Mouse (Mus musculus): Measurements from ENCODE around the gene Tceanc2. TPM values are rescaled to one million over a fixed set of nuclear protein-coding genes. Genes with fewer than 3 reads are reported as not detected.

The Tceanc2 gene
- polyA plus RNA-seq, 1 experiment = 15.7 TPM

GRCm38 (mm10) chr4:107203001-107203400, 24.1 kb upstream of the Tceanc2 start:
- Histone ChIP-seq H3K36me3 (ENCODE audit: control insufficient read depth, insufficient read depth, low read length, poor library complexity, severe bottlenecking) (peaks cover 25% of the 10 kb centered on the region), H3K4me1 (ENCODE audit: control insufficient read depth, insufficient read depth, low read length) (no peaks in the 10 kb centered on the region), H3K27ac (ENCODE audit: insufficient read depth, low read length) (no peak overlapping the region), H3K4me3 (ENCODE audit: low read depth, low read length) (no peak overlapping the region), H3K9me3 (replicated peaks; ENCODE audit: control insufficient read depth, insufficient read depth, low read length, poor library complexity, severe bottlenecking) (no peaks in the 10 kb centered on the region), H3K27me3 (ENCODE audit: control insufficient read depth, insufficient read depth, low read length, poor library complexity, severe bottlenecking) (no peaks in the 10 kb centered on the region), H3K9ac (ENCODE audit: low read depth, poor library complexity, severe bottlenecking) (no peak overlapping the region)
- no peak for TF ChIP-seq EP300 (IDR thresholded peaks at IDR 0.05; ENCODE audit: insufficient read depth, low read depth, low read length)
- TF ChIP-seq CTCF (IDR thresholded peaks at IDR 0.05; ENCODE audit: low read depth, low read length) = no peak
- TF ChIP-seq POLR2A (IDR thresholded peaks at IDR 0.05; ENCODE audit: insufficient read depth, low read length) = no peak

GRCm38 (mm10) chr4:107201779-107202178, 22.9 kb upstream of the Tceanc2 start:
- Histone ChIP-seq H3K4me3 (ENCODE audit: low read depth, low read length) (no peak overlapping the region), H3K9ac (ENCODE audit: low read depth, poor library complexity, severe bottlenecking) (no peak overlapping the region), H3K4me1 (ENCODE audit: control insufficient read depth, insufficient read depth, low read length) (no peaks in the 10 kb centered on the region), H3K36me3 (ENCODE audit: control insufficient read depth, insufficient read depth, low read length, poor library complexity, severe bottlenecking) (peaks cover 34% of the 10 kb centered on the region), H3K9me3 (replicated peaks; ENCODE audit: control insufficient read depth, insufficient read depth, low read length, poor library complexity, severe bottlenecking) (no peaks in the 10 kb centered on the region), H3K27me3 (ENCODE audit: control insufficient read depth, insufficient read depth, low read length, poor library complexity, severe bottlenecking) (no peaks in the 10 kb centered on the region), H3K27ac (ENCODE audit: insufficient read depth, low read length) (no peak overlapping the region)
- TF ChIP-seq CTCF (IDR thresholded peaks at IDR 0.05; ENCODE audit: low read depth, low read length) = no peak

GRCm38 (mm10) chr4:107198072-107198471, 19.2 kb upstream of the Tceanc2 start:
- Histone ChIP-seq H3K27me3 (ENCODE audit: control insufficient read depth, insufficient read depth, low read length, poor library complexity, severe bottlenecking) (no peaks in the 10 kb centered on the region), H3K27ac (ENCODE audit: insufficient read depth, low read length) (no peak overlapping the region)

DNA sequence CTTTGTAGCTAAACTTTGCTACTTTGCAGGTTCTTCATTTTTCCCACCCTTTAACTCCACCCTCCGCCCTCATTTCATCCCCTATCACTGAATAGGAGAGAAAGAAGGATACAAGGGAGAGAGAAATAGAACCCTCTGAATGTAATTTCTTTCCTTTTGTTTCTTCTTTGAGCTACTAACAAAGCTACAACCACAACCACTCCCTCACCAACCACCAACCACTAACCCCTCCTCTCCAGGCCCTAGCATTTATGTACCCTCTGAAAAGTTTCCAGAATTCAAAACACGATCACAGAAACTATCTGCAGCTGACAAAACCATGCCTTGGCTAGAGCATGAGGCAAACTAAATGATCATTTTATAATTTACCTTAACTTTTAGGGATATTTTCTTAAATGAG, 17.5 kb upstream of the Tceanc2 start:
- H3K4me1 ChIP-seq (ENCODE audit: control insufficient read depth, insufficient read depth, low read length) = no peaks in the 10 kb centered on the region
- no peak overlapping the region for H3K4me3 ChIP-seq (ENCODE audit: low read depth, low read length)
- peaks cover 59% of the 10 kb centered on the region for H3K36me3 ChIP-seq (ENCODE audit: control insufficient read depth, insufficient read depth, low read length, poor library complexity, severe bottlenecking)
- H3K9me3 ChIP-seq (replicated peaks; ENCODE audit: control insufficient read depth, insufficient read depth, low read length, poor library complexity, severe bottlenecking) = no peaks in the 10 kb centered on the region
- H3K27me3 ChIP-seq (ENCODE audit: control insufficient read depth, insufficient read depth, low read length, poor library complexity, severe bottlenecking) = no peaks in the 10 kb centered on the region
- H3K27ac ChIP-seq (ENCODE audit: insufficient read depth, low read length) = no peak overlapping the region
- H3K9ac ChIP-seq (ENCODE audit: low read depth, poor library complexity, severe bottlenecking) = no peak overlapping the region
- TF ChIP-seq POLR2A (IDR thresholded peaks at IDR 0.05; ENCODE audit: insufficient read depth, low read length) (no peak), EP300 (IDR thresholded peaks at IDR 0.05; ENCODE audit: insufficient read depth, low read depth, low read length) (no peak), CTCF (IDR thresholded peaks at IDR 0.05; ENCODE audit: low read depth, low read length) (no peak)

More at GRCm38 (mm10) chr4:107198072-107198471, 19.2 kb upstream of the Tceanc2 start:
- Histone ChIP-seq H3K9ac (ENCODE audit: low read depth, poor library complexity, severe bottlenecking) (no peak overlapping the region), H3K4me1 (ENCODE audit: control insufficient read depth, insufficient read depth, low read length) (no peaks in the 10 kb centered on the region), H3K4me3 (ENCODE audit: low read depth, low read length) (no peak overlapping the region), H3K36me3 (ENCODE audit: control insufficient read depth, insufficient read depth, low read length, poor library complexity, severe bottlenecking) (peaks cover 51% of the 10 kb centered on the region), H3K9me3 (replicated peaks; ENCODE audit: control insufficient read depth, insufficient read depth, low read length, poor library complexity, severe bottlenecking) (no peaks in the 10 kb centered on the region)
- TF ChIP-seq EP300 (IDR thresholded peaks at IDR 0.05; ENCODE audit: insufficient read depth, low read depth, low read length) = no peak
- TF ChIP-seq CTCF (IDR thresholded peaks at IDR 0.05; ENCODE audit: low read depth, low read length) = no peak
- no peak for TF ChIP-seq POLR2A (IDR thresholded peaks at IDR 0.05; ENCODE audit: insufficient read depth, low read length)

DNA sequence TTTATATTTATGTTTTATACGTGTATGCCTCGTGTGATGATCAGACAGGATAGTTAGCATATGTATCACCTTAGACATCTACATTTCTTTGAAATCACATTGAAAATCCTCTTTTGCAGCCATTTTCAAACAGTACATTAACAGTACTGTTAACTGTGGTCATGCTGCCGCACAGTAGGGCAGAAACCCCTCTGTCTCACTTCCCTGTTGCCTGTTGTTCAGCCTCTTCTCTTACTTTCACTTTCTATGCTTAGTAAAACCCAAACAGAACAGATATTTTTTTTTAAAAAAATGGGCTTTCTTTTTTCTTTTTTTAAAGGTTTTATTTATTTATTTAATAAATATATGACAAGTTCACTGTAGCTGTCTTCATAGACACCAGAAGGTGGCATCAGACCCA, 14.9 kb upstream of the Tceanc2 start:
- Histone ChIP-seq H3K9me3 (replicated peaks; ENCODE audit: control insufficient read depth, insufficient read depth, low read length, poor library complexity, severe bottlenecking) (no peaks in the 10 kb centered on the region; the same call in 1 of the 2 replicates), H3K27me3 (ENCODE audit: control insufficient read depth, insufficient read depth, low read length, poor library complexity, severe bottlenecking) (no peaks in the 10 kb centered on the region), H3K4me1 (ENCODE audit: control insufficient read depth, insufficient read depth, low read length) (no peaks in the 10 kb centered on the region), H3K9ac (ENCODE audit: low read depth, poor library complexity, severe bottlenecking) (no peak overlapping the region), H3K4me3 (ENCODE audit: low read depth, low read length) (no peak overlapping the region), H3K36me3 (ENCODE audit: control insufficient read depth, insufficient read depth, low read length, poor library complexity, severe bottlenecking) (peaks cover 67% of the 10 kb centered on the region), H3K27ac (ENCODE audit: insufficient read depth, low read length) (no peak overlapping the region)
- no peak for TF ChIP-seq CTCF (IDR thresholded peaks at IDR 0.05; ENCODE audit: low read depth, low read length)
- TF ChIP-seq POLR2A (IDR thresholded peaks at IDR 0.05; ENCODE audit: insufficient read depth, low read length) = no peak
- TF ChIP-seq EP300 (IDR thresholded peaks at IDR 0.05; ENCODE audit: insufficient read depth, low read depth, low read length) = no peak

- Histone ChIP-seq H3K4me3 (ENCODE audit: low read depth, low read length) (no peak overlapping the region), H3K27me3 (ENCODE audit: control insufficient read depth, insufficient read depth, low read length, poor library complexity, severe bottlenecking) (no peaks in the 10 kb centered on the region), H3K27ac (ENCODE audit: insufficient read depth, low read length) (no peak overlapping the region), H3K36me3 (ENCODE audit: control insufficient read depth, insufficient read depth, low read length, poor library complexity, severe bottlenecking) (peaks cover 34% of the 10 kb centered on the region), H3K9me3 (replicated peaks; ENCODE audit: control insufficient read depth, insufficient read depth, low read length, poor library complexity, severe bottlenecking) (no peaks in the 10 kb centered on the region; the same call in 1 of the 2 replicates), H3K9ac (ENCODE audit: low read depth, poor library complexity, severe bottlenecking) (no peak overlapping the region), H3K4me1 (ENCODE audit: control insufficient read depth, insufficient read depth, low read length) (no peaks in the 10 kb centered on the region)
- TF ChIP-seq CTCF (IDR thresholded peaks at IDR 0.05; ENCODE audit: low read depth, low read length) (no peak), EP300 (IDR thresholded peaks at IDR 0.05; ENCODE audit: insufficient read depth, low read depth, low read length) (no peak), POLR2A (IDR thresholded peaks at IDR 0.05; ENCODE audit: insufficient read depth, low read length) (no peak)
Measured at GRCm38 (mm10) chr4:107185703-107186102, 6.8 kb upstream of the Tceanc2 start.

Measured in ES-Bruce4 (cell line).